Mouse (Mus musculus): ENCODE data around the gene Rc3h1. TPM values are rescaled to one million over a fixed set of nuclear protein-coding genes. Genes with fewer than 3 reads are reported as not detected.

Rc3h1 gene
- polyA plus RNA-seq, 1 experiment: 34.6 TPM

DNA sequence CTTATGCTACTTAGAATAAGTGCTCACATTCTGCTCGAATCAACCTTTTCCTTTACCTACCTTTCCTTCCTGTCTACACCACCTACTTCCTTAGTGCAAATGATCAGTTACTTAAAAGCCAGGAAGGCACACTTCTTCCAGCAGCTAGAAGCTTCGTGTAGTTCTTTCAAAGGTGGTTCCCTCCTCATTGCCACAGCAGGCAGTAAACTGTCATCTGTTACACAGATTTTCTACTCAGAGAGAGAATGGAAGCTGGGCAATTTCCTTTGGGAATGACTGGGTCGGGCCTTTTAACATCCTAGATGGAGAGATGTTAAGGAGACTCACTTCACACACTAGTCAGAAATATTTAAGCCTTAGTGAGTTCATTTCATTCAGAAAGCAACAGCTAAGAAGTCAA is 99.3 kb downstream of the Rc3h1 start:
- no peak overlapping the region for H3K27ac ChIP-seq (ENCODE audit: control insufficient read depth, insufficient read depth, low read depth, low read length)
- no peak overlapping the region for H3K4me3 ChIP-seq (ENCODE audit: control insufficient read depth, low read depth, low read length)
- H3K4me1 ChIP-seq (ENCODE audit: control insufficient read depth, insufficient read depth, low read length): no peaks in the 10 kb centered on the region
- no peaks in the 10 kb centered on the region for H3K36me3 ChIP-seq (ENCODE audit: control insufficient read depth, insufficient read depth, low read length)
- no peaks in the 10 kb centered on the region for H3K27me3 ChIP-seq (ENCODE audit: control insufficient read depth, insufficient read depth, low read length)
- TF ChIP-seq CTCF (IDR thresholded peaks at IDR 0.05; ENCODE audit: control insufficient read depth, insufficient read depth, insufficient replicate concordance, low read depth, low read length) (no peak), POLR2A (IDR thresholded peaks at IDR 0.05; ENCODE audit: control insufficient read depth, low read depth, low read length) (no peak)

DNA sequence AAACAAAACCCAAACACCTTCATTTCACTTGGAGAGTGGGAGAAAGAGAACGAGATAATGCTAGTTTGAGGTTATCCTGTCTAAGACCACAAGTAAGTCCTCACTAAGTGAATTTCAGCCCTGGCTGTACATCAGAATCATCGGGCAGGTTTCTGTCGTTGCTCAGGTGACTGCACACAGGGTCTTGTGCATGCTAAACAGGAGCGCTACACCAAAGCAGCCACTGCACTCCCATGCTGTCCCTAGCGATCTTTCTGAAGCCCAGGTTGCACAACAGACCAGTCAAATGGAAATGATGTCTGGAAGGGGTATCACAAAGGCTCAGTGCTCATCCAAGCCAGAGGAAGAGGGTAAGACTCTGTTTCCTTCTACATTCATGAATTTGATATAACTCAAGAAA is 100.3 kb downstream of the Rc3h1 start:
- no peak overlapping the region for H3K27ac ChIP-seq (ENCODE audit: control insufficient read depth, insufficient read depth, low read depth, low read length)
- TF ChIP-seq CTCF (IDR thresholded peaks at IDR 0.05; ENCODE audit: control insufficient read depth, insufficient read depth, insufficient replicate concordance, low read depth, low read length) (no peak), POLR2A (IDR thresholded peaks at IDR 0.05; ENCODE audit: control insufficient read depth, low read depth, low read length) (no peak)
- no peaks in the 10 kb centered on the region for H3K4me1 ChIP-seq (ENCODE audit: control insufficient read depth, insufficient read depth, low read length)
- H3K27me3 ChIP-seq (ENCODE audit: control insufficient read depth, insufficient read depth, low read length): no peaks in the 10 kb centered on the region
- H3K4me3 ChIP-seq (ENCODE audit: control insufficient read depth, low read depth, low read length): no peak overlapping the region
- no peaks in the 10 kb centered on the region for H3K36me3 ChIP-seq (ENCODE audit: control insufficient read depth, insufficient read depth, low read length)

DNA sequence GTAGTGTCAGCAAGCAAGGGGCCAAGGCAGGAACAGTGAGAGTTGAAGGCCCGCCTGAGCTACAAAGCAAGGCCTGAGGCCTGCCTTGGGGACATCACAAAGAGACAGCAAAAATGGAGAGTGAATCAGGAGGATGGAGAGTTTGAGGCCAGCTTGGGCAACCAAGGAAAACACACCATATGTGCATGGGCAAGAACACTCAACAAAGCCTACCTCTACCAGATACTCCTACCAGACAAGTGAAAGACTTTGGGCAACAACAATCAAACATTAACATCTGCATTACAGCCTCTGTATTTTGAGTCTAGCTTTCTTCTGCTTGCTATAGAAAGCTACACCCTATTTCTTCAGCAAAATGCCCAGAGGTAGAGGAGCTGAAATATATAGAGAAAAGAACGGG is 101.8 kb downstream of the Rc3h1 start:
- no peak for TF ChIP-seq CTCF (IDR thresholded peaks at IDR 0.05; ENCODE audit: control insufficient read depth, insufficient read depth, insufficient replicate concordance, low read depth, low read length)
- no peak for TF ChIP-seq POLR2A (IDR thresholded peaks at IDR 0.05; ENCODE audit: control insufficient read depth, low read depth, low read length)
- Histone ChIP-seq H3K4me3 (ENCODE audit: control insufficient read depth, low read depth, low read length) (no peak overlapping the region), H3K27me3 (ENCODE audit: control insufficient read depth, insufficient read depth, low read length) (no peaks in the 10 kb centered on the region), H3K36me3 (ENCODE audit: control insufficient read depth, insufficient read depth, low read length) (no peaks in the 10 kb centered on the region), H3K27ac (ENCODE audit: control insufficient read depth, insufficient read depth, low read depth, low read length) (no peak overlapping the region), H3K4me1 (ENCODE audit: control insufficient read depth, insufficient read depth, low read length) (no peaks in the 10 kb centered on the region)

DNA sequence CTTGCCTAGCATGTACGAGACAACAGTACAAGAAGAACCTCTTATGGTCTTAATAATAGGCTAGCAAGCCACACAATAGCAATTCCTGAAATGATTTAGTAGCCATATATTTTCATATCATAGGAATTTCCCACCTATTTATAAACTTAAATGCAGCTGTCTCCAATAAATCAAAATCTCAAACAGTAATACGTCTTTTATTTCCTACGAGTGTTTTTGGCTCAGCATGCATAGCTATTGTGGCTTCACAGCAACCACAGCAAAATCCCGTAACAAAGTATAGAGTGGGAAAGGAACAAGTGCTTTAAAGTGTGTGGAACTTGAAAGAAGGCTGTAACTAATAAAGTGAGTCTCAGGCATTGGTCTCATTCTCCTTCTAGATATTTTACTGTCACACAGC is 104.2 kb downstream of the Rc3h1 start:
- Histone ChIP-seq H3K27ac (ENCODE audit: control insufficient read depth, insufficient read depth, low read depth, low read length) (no peak overlapping the region), H3K4me1 (ENCODE audit: control insufficient read depth, insufficient read depth, low read length) (no peaks in the 10 kb centered on the region), H3K4me3 (ENCODE audit: control insufficient read depth, low read depth, low read length) (no peak overlapping the region), H3K36me3 (ENCODE audit: control insufficient read depth, insufficient read depth, low read length) (no peaks in the 10 kb centered on the region), H3K27me3 (ENCODE audit: control insufficient read depth, insufficient read depth, low read length) (no peaks in the 10 kb centered on the region)
- no peak for TF ChIP-seq POLR2A (IDR thresholded peaks at IDR 0.05; ENCODE audit: control insufficient read depth, low read depth, low read length)
- no peak for TF ChIP-seq CTCF (IDR thresholded peaks at IDR 0.05; ENCODE audit: control insufficient read depth, insufficient read depth, insufficient replicate concordance, low read depth, low read length)

DNA sequence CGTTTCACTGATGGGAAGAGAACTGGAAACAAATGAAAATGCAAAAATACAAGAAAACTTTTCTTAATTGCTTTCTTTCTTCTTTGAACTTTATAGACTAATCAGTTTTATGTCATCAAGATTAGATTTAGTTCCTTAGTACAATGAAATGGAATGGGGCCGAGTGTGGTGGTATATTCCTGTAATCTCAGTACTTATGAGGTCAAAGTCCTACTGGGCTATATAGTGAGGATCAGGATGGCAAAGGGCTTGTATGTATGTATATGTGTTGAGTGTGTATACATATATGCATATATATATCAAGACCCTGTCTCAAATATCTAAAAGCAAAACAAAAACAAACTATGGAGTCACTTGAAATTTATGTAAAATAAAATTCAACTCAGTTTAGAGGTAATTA is 110.2 kb downstream of the Rc3h1 start:
- TF ChIP-seq CTCF (IDR thresholded peaks at IDR 0.05; ENCODE audit: control insufficient read depth, insufficient read depth, insufficient replicate concordance, low read depth, low read length): no peak
- TF ChIP-seq POLR2A (IDR thresholded peaks at IDR 0.05; ENCODE audit: control insufficient read depth, low read depth, low read length): no peak
- Histone ChIP-seq H3K4me3 (ENCODE audit: control insufficient read depth, low read depth, low read length) (no peak overlapping the region), H3K27me3 (ENCODE audit: control insufficient read depth, insufficient read depth, low read length) (no peaks in the 10 kb centered on the region), H3K4me1 (ENCODE audit: control insufficient read depth, insufficient read depth, low read length) (no peaks in the 10 kb centered on the region), H3K27ac (ENCODE audit: control insufficient read depth, insufficient read depth, low read depth, low read length) (no peak overlapping the region), H3K36me3 (ENCODE audit: control insufficient read depth, insufficient read depth, low read length) (no peaks in the 10 kb centered on the region)

DNA sequence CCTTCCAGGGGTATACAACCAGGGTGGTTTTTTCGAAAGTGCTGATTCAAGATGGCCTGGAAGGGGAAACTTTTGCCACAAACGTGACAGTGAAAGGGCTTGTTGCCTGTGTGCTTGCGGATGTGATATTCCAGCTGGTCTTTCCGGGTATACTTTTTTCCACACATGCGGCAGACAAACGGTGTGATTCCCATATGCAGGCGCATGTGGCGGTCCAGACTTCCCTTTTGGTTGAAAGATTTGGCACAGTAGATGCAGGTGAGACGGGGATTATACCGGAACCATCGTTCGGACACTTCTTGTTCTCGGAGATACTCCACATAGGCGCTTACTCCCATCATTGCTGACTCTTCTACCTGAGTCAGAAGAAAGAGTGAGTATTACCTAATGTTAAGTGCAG is 113.8 kb downstream of the Rc3h1 start:
- no peaks in the 10 kb centered on the region for H3K36me3 ChIP-seq (ENCODE audit: control insufficient read depth, insufficient read depth, low read length)
- no peaks in the 10 kb centered on the region for H3K4me1 ChIP-seq (ENCODE audit: control insufficient read depth, insufficient read depth, low read length)
- no peak overlapping the region for H3K27ac ChIP-seq (ENCODE audit: control insufficient read depth, insufficient read depth, low read depth, low read length)
- no peak for TF ChIP-seq POLR2A (IDR thresholded peaks at IDR 0.05; ENCODE audit: control insufficient read depth, low read depth, low read length)
- no peak for TF ChIP-seq CTCF (IDR thresholded peaks at IDR 0.05; ENCODE audit: control insufficient read depth, insufficient read depth, insufficient replicate concordance, low read depth, low read length)
- no peak overlapping the region for H3K4me3 ChIP-seq (ENCODE audit: control insufficient read depth, low read depth, low read length)
- no peaks in the 10 kb centered on the region for H3K27me3 ChIP-seq (ENCODE audit: control insufficient read depth, insufficient read depth, low read length)

Other genes with a start within 250 kb of the Rc3h1 start
- gene Rabgap1l, start 113.2 kb upstream of the Rc3h1 start, polyA plus RNA-seq (2012; rRNA removed): 12.0 and 14.2 TPM in 2 replicates
- gene Serpinc1, start 72.2 kb downstream of the Rc3h1 start, polyA plus RNA-seq (2012; rRNA removed): 0.69 and 1.3 TPM in 2 replicates
- 2.4 and 3.2 TPM in 2 replicates for gene Zbtb37, start 128.4 kb downstream of the Rc3h1 start, polyA plus RNA-seq (2012; rRNA removed)
- gene Dars2, start 164.2 kb downstream of the Rc3h1 start, polyA plus RNA-seq (2012; rRNA removed): 6.3 and 8.0 TPM in 2 replicates
- gene Cenpl, start 164.3 kb downstream of the Rc3h1 start, polyA plus RNA-seq (2012; rRNA removed): 5.5 and 5.7 TPM in 2 replicates
- 4.4 and 6.1 TPM in 2 replicates for gene Klhl20, start 225.1 kb downstream of the Rc3h1 start, polyA plus RNA-seq (2012; rRNA removed)
- 22.4 and 28.8 TPM in 2 replicates for gene Ankrd45, start 236.3 kb downstream of the Rc3h1 start, polyA plus RNA-seq (2012; rRNA removed)